Mouse (Mus musculus) MEL (cell line): ENCODE results near the gene Basp1. TPM values are rescaled to one million over a fixed set of nuclear protein-coding genes. Genes with fewer than 3 reads are reported as not detected.

ENCODE experiments used
- DNase-seq: peaks from one replicate; pipeline ENCODE4 v3.0.0; 2011; ENCODE audit warnings: low read depth, low spot score
- H3K27ac ChIP-seq: 2 replicates; pipeline ENCODE4 v1.5.1; 2012; ENCODE audit warnings: low read depth, mild to moderate bottlenecking, control low read depth, low read length, moderate library complexity; ENCODE audit not compliant: control insufficient read depth
- H3K27me3 ChIP-seq, 2 experiments: fragments of 150-350 bp in 1 of 2; sonication (generic) in 1 of 2; 2 replicates each; pipeline ENCODE4 v1.6.1; 2012; ENCODE audit warnings: low read length in 2 of 2, mild to moderate bottlenecking in 2 of 2, improper control_type of control experiment in 1 of 2, moderate library complexity in 1 of 2; ENCODE audit not compliant: insufficient read depth in 2 of 2, control insufficient read depth in 1 of 2
- H3K36me3 ChIP-seq, 2 experiments: 2 replicates each; pipeline ENCODE4 v1.6.1; 2012 to 2014; ENCODE audit warnings: low read length in 2 of 2, improper control_type of control experiment in 1 of 2, inconsistent platforms in 1 of 2, mild to moderate bottlenecking in 1 of 2; ENCODE audit not compliant: insufficient read depth in 2 of 2, control insufficient read depth in 1 of 2
- H3K4me1 ChIP-seq, 2 experiments: fragments of 150-350 bp in 1 of 2; sonication (generic) in 1 of 2; 2 replicates each; pipeline ENCODE4 v1.6.1; 2012; ENCODE audit warnings: low read length in 2 of 2, improper control_type of control experiment in 1 of 2, mild to moderate bottlenecking in 1 of 2; ENCODE audit not compliant: insufficient read depth in 2 of 2, control insufficient read depth in 1 of 2
- H3K4me3 ChIP-seq, 2 experiments: fragments of 150-350 bp in 1 of 2; sonication (generic) in 1 of 2; 2 replicates each; pipeline ENCODE4 v1.5.1; 2012; ENCODE audit warnings: low read depth in 2 of 2, low read length in 2 of 2, mild to moderate bottlenecking in 2 of 2, moderate library complexity in 2 of 2, control low read depth in 1 of 2, improper control_type of control experiment in 1 of 2; ENCODE audit not compliant: control insufficient read depth in 1 of 2, insufficient read depth in 1 of 2
- H3K79me2 ChIP-seq: 2 replicates; pipeline ENCODE4 v1.6.1; 2012; ENCODE audit warnings: mild to moderate bottlenecking, low read length, moderate library complexity; ENCODE audit not compliant: control insufficient read depth, poor library complexity, insufficient read depth
- H3K9ac ChIP-seq: 2 replicates; pipeline ENCODE4 v1.6.1; 2012; ENCODE audit warnings: low read depth, mild to moderate bottlenecking, control low read depth, low read length, moderate library complexity; ENCODE audit not compliant: control insufficient read depth, poor library complexity, severe bottlenecking
- H3K9me3 ChIP-seq: fragments of 150-350 bp; sonication (generic); replicated peaks from 2 replicates; pipeline ENCODE4 v1.6.1; 2012; ENCODE audit warnings: mild to moderate bottlenecking, low read length, improper control_type of control experiment, moderate library complexity; ENCODE audit not compliant: insufficient read depth
- BHLHE40 ChIP-seq: IDR thresholded peaks from 2 replicates; pipeline ENCODE4 v1.6.1; 2012; ENCODE audit warnings: low read depth, mild to moderate bottlenecking, inconsistent platforms, low read length, improper control_type of control experiment, borderline replicate concordance
- CHD2 ChIP-seq: IDR thresholded peaks from 2 replicates; pipeline ENCODE4 v1.6.1; 2011; ENCODE audit warnings: low read length, improper control_type of control experiment
- E2F4 ChIP-seq: IDR thresholded peaks from 2 replicates; pipeline ENCODE4 v1.6.1; 2011; ENCODE audit warnings: low read depth, low read length, improper control_type of control experiment, borderline replicate concordance
- EP300 ChIP-seq, 2 experiments: IDR thresholded peaks; 2 replicates each; pipeline ENCODE4 v1.6.1; 2011; ENCODE audit warnings: improper control_type of control experiment in 2 of 2, low read length in 2 of 2, low read depth in 1 of 2, mild to moderate bottlenecking in 1 of 2
- GABPA ChIP-seq: IDR thresholded peaks from 2 replicates; pipeline ENCODE4 v1.6.1; 2012; ENCODE audit warnings: low read depth, mild to moderate bottlenecking, inconsistent platforms, low read length, improper control_type of control experiment, moderate library complexity
- HCFC1 ChIP-seq: IDR thresholded peaks from 2 replicates; pipeline ENCODE4 v1.6.1; 2012; ENCODE audit warnings: low read depth, mild to moderate bottlenecking, inconsistent platforms, low read length, improper control_type of control experiment, moderate library complexity
- MAX ChIP-seq: IDR thresholded peaks from 2 replicates; pipeline ENCODE4 v1.6.1; 2011; ENCODE audit warnings: low read length, improper control_type of control experiment
- MEF2A ChIP-seq: IDR thresholded peaks from 2 replicates; pipeline ENCODE4 v1.6.1; 2014; ENCODE audit warnings: low read depth, mild to moderate bottlenecking, inconsistent platforms, low read length, improper control_type of control experiment; ENCODE audit not compliant: poor library complexity, insufficient replicate concordance, severe bottlenecking; ENCODE audit errors: extremely low read depth
- MXI1 ChIP-seq: IDR thresholded peaks from 2 replicates; pipeline ENCODE4 v1.6.1; 2011; ENCODE audit warnings: mild to moderate bottlenecking, low read depth, low read length, improper control_type of control experiment
- MYB ChIP-seq: IDR thresholded peaks from 2 replicates; pipeline ENCODE4 v1.6.1; 2011; ENCODE audit warnings: mild to moderate bottlenecking, low read depth, low read length, improper control_type of control experiment
- MYC ChIP-seq: IDR thresholded peaks from 2 replicates; pipeline ENCODE4 v1.6.1; 2011; ENCODE audit warnings: low read depth, mild to moderate bottlenecking, low read length, improper control_type of control experiment, moderate library complexity
- POLR2A ChIP-seq, 2 experiments: IDR thresholded peaks; 2 replicates each; pipeline ENCODE4 v1.6.1; 2011 to 2012; ENCODE audit warnings: low read length in 2 of 2, mild to moderate bottlenecking in 2 of 2, control low read depth in 1 of 2, improper control_type of control experiment in 1 of 2, low read depth in 1 of 2, moderate library complexity in 1 of 2; ENCODE audit not compliant: control insufficient read depth in 1 of 2, insufficient read depth in 1 of 2, poor library complexity in 1 of 2
- POLR2AphosphoS5 ChIP-seq: IDR thresholded peaks from 2 replicates; pipeline ENCODE4 v1.6.1; 2012; ENCODE audit warnings: low read depth, borderline replicate concordance, mild to moderate bottlenecking, inconsistent platforms, low read length, moderate library complexity, mixed read lengths
- SIN3A ChIP-seq: IDR thresholded peaks from 2 replicates; pipeline ENCODE4 v1.6.1; 2012; ENCODE audit warnings: low read length, improper control_type of control experiment, inconsistent platforms
- SMC3 ChIP-seq: IDR thresholded peaks from 2 replicates; pipeline ENCODE4 v1.6.1; 2011; ENCODE audit warnings: low read depth, low read length, improper control_type of control experiment
- TAL1 ChIP-seq: IDR thresholded peaks from 2 replicates; pipeline ENCODE4 v1.6.1; 2012; ENCODE audit warnings: mild to moderate bottlenecking, inconsistent platforms, low read length, moderate library complexity, mixed read lengths
- TCF12 ChIP-seq: IDR thresholded peaks from 2 replicates; pipeline ENCODE4 v1.6.1; 2014; ENCODE audit warnings: low read depth, mild to moderate bottlenecking, inconsistent platforms, low read length, improper control_type of control experiment, moderate library complexity
- UBTF ChIP-seq: IDR thresholded peaks from 2 replicates; pipeline ENCODE4 v1.6.1; 2012; ENCODE audit warnings: low read depth, mild to moderate bottlenecking, inconsistent platforms, low read length, improper control_type of control experiment, moderate library complexity, borderline replicate concordance; ENCODE audit not compliant: insufficient read depth
- USF1 ChIP-seq: IDR thresholded peaks from 2 replicates; pipeline ENCODE4 v1.6.1; 2014; ENCODE audit warnings: low read depth, mild to moderate bottlenecking, inconsistent platforms, low read length, improper control_type of control experiment, moderate library complexity
- ZC3H11A ChIP-seq: IDR thresholded peaks from 2 replicates; pipeline ENCODE4 v1.6.1; 2012; ENCODE audit warnings: low read depth, mild to moderate bottlenecking, inconsistent platforms, low read length, improper control_type of control experiment
- ZKSCAN1 ChIP-seq: IDR thresholded peaks from 2 replicates; pipeline ENCODE4 v1.6.1; 2012; ENCODE audit warnings: low read depth, mild to moderate bottlenecking, inconsistent platforms, low read length, improper control_type of control experiment, moderate library complexity
- ZMIZ1 ChIP-seq: IDR thresholded peaks from 2 replicates; pipeline ENCODE4 v1.6.1; 2012; ENCODE audit warnings: low read depth, mild to moderate bottlenecking, inconsistent platforms, low read length, improper control_type of control experiment, moderate library complexity
- ZNF384 ChIP-seq: IDR thresholded peaks from 2 replicates; pipeline ENCODE4 v1.6.1; 2012; ENCODE audit warnings: low read depth, mild to moderate bottlenecking, inconsistent platforms, low read length, improper control_type of control experiment
- polyA plus RNA-seq, 2 experiments: library from polyadenylated mRNA; stranded (reverse) in 1 of 2; unstranded in 1 of 2; fragments of >175 nt in 1 of 2; fragments of >200 nt in 1 of 2; gene quantifications; 2 replicates each; pipeline versions ENCODE4 v1.2.1 to v1.2.4; 2012; ENCODE audit warnings: low replicate concordance in 2 of 2, low read depth in 1 of 2; ENCODE audit not compliant: insufficient read length in 2 of 2, insufficient read depth in 1 of 2, missing spikeins in 1 of 2
- total RNA-seq: library from RNA; depleted of rRNA; stranded (reverse); fragments of 300-350 nt; gene quantifications from 2 replicates; pipeline ENCODE4 v1.2.3, GENCODE M21; 2012

Gene Basp1
- total and polyA plus RNA-seq, 3 experiments, result 0.12 TPM; not detected in 2

GRCm38 (mm10) chr15:25330946-25331345, 82.6 kb downstream of the Basp1 start:
- H3K79me2 ChIP-seq, result no peaks in the 10 kb centered on the region
- no peaks in the 10 kb centered on the region for H3K4me1 ChIP-seq
- H3K27ac ChIP-seq, result no peak overlapping the region
- H3K9me3 ChIP-seq, result no peaks in the 10 kb centered on the region
- H3K9ac ChIP-seq, result no peak overlapping the region
- H3K27me3 ChIP-seq, result no peaks in the 10 kb centered on the region
- no peak overlapping the region for H3K4me3 ChIP-seq
- H3K36me3 ChIP-seq, result no peaks in the 10 kb centered on the region
- DNase-seq, result no peak
- TF ChIP-seq MEF2A (no peak), POLR2A (IDR thresholded peaks at IDR 0.05; ENCODE audit: control insufficient read depth in 1 of 2, insufficient read depth in 1 of 2, low read depth in 1 of 2, low read length in 2 of 2, poor library complexity in 1 of 2) (no peak), TAL1 (no peak), TCF12 (no peak), MYB (no peak)

- Histone ChIP-seq H3K4me1 (no peaks in the 10 kb centered on the region; a peak in 1 of 4 replicates), H3K79me2 (no peaks in the 10 kb centered on the region), H3K27ac (no peak overlapping the region), H3K36me3 (peaks cover 0 to 3% of the 10 kb centered on the region in 2 experiments; a peak in 2 of 4 replicates), H3K9ac (no peak overlapping the region), H3K27me3 (no peaks in the 10 kb centered on the region), H3K9me3 (no peaks in the 10 kb centered on the region), H3K4me3 (no peak overlapping the region)
- DNase-seq, result no peak
- TF ChIP-seq ZC3H11A, result no peak
- TF ChIP-seq SIN3A, result no peak
- no peak for TF ChIP-seq ZNF384
- TF ChIP-seq ZKSCAN1, result no peak
- TF ChIP-seq ZMIZ1, result no peak
- no peak for TF ChIP-seq MYC
- TF ChIP-seq BHLHE40, result no peak
- TF ChIP-seq CHD2, result no peak
- TF ChIP-seq MXI1, result no peak
- TF ChIP-seq MAX, result no peak
- TF ChIP-seq POLR2A (IDR thresholded peaks at IDR 0.05; ENCODE audit: control insufficient read depth in 1 of 2, insufficient read depth in 1 of 2, low read depth in 1 of 2, low read length in 2 of 2, poor library complexity in 1 of 2), result no peak
- TF ChIP-seq SMC3, result no peak
Measured at GRCm38 (mm10) chr15:25322601-25323000, 91.0 kb downstream of the Basp1 start.

DNA sequence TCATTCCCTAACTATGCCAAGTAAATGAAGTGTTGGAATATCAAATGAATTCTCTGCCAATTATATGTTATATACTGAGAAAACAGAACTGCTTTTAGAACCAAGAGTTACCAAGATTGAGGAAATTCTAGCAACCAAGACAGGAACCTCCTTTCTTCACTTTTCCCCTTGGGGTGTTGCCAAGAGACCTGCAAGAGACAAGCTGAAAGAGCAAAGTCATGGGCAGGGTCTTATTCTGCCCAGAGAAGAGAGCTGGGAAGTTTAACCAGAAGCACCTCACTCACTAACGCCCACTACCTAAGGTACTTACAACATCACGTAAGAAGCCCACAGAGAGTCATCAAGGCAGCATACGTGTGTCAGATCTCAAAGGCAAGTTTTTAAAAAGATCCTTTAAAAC, 91.5 kb downstream of the Basp1 start:
- peaks cover 0 to 3% of the 10 kb centered on the region in 2 experiments; a peak in 2 of 4 replicates for H3K36me3 ChIP-seq
- no peaks in the 10 kb centered on the region for H3K79me2 ChIP-seq
- H3K27me3 ChIP-seq, result no peaks in the 10 kb centered on the region
- no peak overlapping the region for H3K27ac ChIP-seq
- H3K9ac ChIP-seq, result no peak overlapping the region
- DNase-seq, result peak; percentile 16
- H3K9me3 ChIP-seq, result no peaks in the 10 kb centered on the region
- TF ChIP-seq SIN3A (no peak), UBTF (no peak), ZC3H11A (no peak), GABPA (no peak), USF1 (no peak), TCF12 (no peak), POLR2AphosphoS5 (no peak), EP300 (IDR thresholded peaks at IDR 0.05; ENCODE audit: low read depth in 1 of 2, low read length in 2 of 2) (no peak), MYC (no peak), E2F4 (no peak), HCFC1 (no peak), POLR2A (IDR thresholded peaks at IDR 0.05; ENCODE audit: control insufficient read depth in 1 of 2, insufficient read depth in 1 of 2, low read depth in 1 of 2, low read length in 2 of 2, poor library complexity in 1 of 2) (no peak), TAL1 (no peak)
- no peak overlapping the region; a peak in 1 of 4 replicates for H3K4me3 ChIP-seq
- no peaks in the 10 kb centered on the region; a peak in 1 of 4 replicates for H3K4me1 ChIP-seq
